Mouse (Mus musculus): ENCODE measurements around the gene Arsg.
A peak's percentile ranks its signal among the peaks of the same experiment; 100 is the strongest.

- TF ChIP-seq EP300 (IDR thresholded peaks at IDR 0.05; ENCODE audit: insufficient read depth, low read depth, low read length) (peak; percentile 17; the same call in 1 of the 2 replicates), POLR2A (IDR thresholded peaks at IDR 0.05; ENCODE audit: insufficient read depth, low read length) (no peak)
Measured at GRCm38 (mm10) chr11:109425392-109426271, 47.5 kb upstream of the Arsg start, which contains the start of gene Amz2.

All from ES-Bruce4 (cell line).